Mouse (Mus musculus) testis, adult 10 weeks (tissue): ENCODE data around the gene Aspa. TPM values are rescaled to one million over a fixed set of nuclear protein-coding genes. Genes with fewer than 3 reads are reported as not detected.

Source experiments
- polyA plus RNA-seq: library from polyadenylated mRNA; stranded (reverse); fragments of 350-450 nt; fragmentation: Illumina TruSeq; extraction: RNeasy Lipid Tissue Mini Kit (QIAGEN cat#74804); gene quantifications from one replicate; pipeline ENCODE4 v1.2.3, GENCODE M21; 2014; ENCODE audit warnings: low read depth, low replicate concordance

Gene Aspa
- polyA plus RNA-seq, result 14.4 TPM

GRCm38 (mm10) chr11:73329442-73329841, at the start of gene Aspa, which contains the start of the genes Gm49340 and Spata22:
Aspa (minus strand) TSS chr11:73329596.
Gm49340 (plus strand) TSS chr11:73329741.
Spata22 (plus strand) TSS chr11:73329741.

DNA sequence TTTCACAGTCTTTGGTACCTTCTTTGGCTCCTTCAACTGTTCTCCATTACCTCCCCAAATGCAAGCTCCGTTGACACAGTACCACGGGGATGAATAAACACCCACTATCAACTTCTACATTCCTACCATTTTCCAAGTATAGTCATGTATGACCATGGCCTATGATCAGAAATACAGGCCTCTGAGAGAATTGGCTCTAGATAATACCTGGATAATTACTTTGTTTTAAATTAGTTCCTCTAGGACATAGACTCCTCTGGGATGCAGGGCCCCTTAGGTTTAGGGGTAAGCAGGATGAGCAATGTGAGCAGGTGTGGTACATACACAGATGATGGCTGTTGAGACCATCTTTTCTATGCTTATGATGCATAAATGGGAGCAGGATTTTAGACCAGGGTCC, 41.5 kb upstream of the Aspa start, which contains the start of gene Olfr376:
Gene Olfr376, plus strand, starts transcription at position 301 of the 400 bp plus-strand sequence.

DNA sequence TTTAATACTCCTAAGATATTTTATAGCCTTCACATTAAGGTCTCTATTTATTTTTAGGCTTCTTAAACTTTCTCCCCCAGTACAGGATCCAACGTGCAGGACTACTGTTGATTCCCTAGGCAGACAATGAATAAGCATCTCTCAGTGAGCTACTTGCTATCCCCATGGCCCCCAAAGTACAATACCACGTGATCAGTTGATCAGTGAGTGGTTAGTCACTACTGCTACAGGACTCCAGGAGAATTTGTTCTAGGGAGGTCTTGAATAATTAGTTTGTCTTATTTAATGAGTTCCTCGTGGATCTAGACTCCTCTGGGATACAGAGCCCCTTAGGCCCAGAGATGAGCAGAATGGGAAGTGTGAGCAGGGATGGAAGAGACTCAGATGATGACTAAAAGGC, 21.1 kb upstream of the Aspa start, which contains the start of gene Olfr20:
Gene Olfr20, plus strand, starts transcription at position 301 of the 400 bp plus-strand sequence.

GRCm38 (mm10) chr11:73267267-73267666, 62.1 kb downstream of the Aspa start, which contains the start of gene Trpv3:
Trpv3 (plus strand) TSS chr11:73267388.

Other genes starting within 250 kb of the Aspa start
- gene Itgae, start 239.0 kb downstream of the Aspa start, polyA plus RNA-seq, result 16.8 TPM
- 592 TPM for gene Haspin, start 191.3 kb downstream of the Aspa start, polyA plus RNA-seq
- gene P2rx5, start 169.2 kb downstream of the Aspa start, polyA plus RNA-seq, result 0.14 TPM
- 20.7 TPM for gene Emc6, start 152.6 kb downstream of the Aspa start, polyA plus RNA-seq
- 3.7 TPM for gene Tax1bp3, start 152.5 kb downstream of the Aspa start, polyA plus RNA-seq
- 9.0 TPM for gene Ctns, start 130.6 kb downstream of the Aspa start, polyA plus RNA-seq
- gene Shpk, start 130.1 kb downstream of the Aspa start, polyA plus RNA-seq, result 0.88 TPM
- gene Trpv1, start 95.3 kb downstream of the Aspa start, polyA plus RNA-seq, result 1.5 TPM
- gene Trpv3, start 62.2 kb downstream of the Aspa start, polyA plus RNA-seq, result 0.20 TPM
- 1.1 TPM for gene Gm49340, start 145 bp upstream of the Aspa start, polyA plus RNA-seq
- 86.0 TPM for gene Spata22, start 145 bp upstream of the Aspa start, polyA plus RNA-seq
- gene Olfr20, start 21.2 kb upstream of the Aspa start, polyA plus RNA-seq, result not detected
- gene Olfr376, start 41.6 kb upstream of the Aspa start, polyA plus RNA-seq, result not detected
- not detected for gene Olfr1, start 70.0 kb upstream of the Aspa start, polyA plus RNA-seq
- gene Olfr378, start 98.9 kb upstream of the Aspa start, polyA plus RNA-seq, result not detected
- not detected for gene Olfr380, start 127.9 kb upstream of the Aspa start, polyA plus RNA-seq
- not detected for gene Olfr381, start 162.0 kb upstream of the Aspa start, polyA plus RNA-seq
- not detected for gene Olfr382, start 187.6 kb upstream of the Aspa start, polyA plus RNA-seq